Comparison of ENCODE assay signal across 7 mouse cellular contexts in the genomic region with DNA sequence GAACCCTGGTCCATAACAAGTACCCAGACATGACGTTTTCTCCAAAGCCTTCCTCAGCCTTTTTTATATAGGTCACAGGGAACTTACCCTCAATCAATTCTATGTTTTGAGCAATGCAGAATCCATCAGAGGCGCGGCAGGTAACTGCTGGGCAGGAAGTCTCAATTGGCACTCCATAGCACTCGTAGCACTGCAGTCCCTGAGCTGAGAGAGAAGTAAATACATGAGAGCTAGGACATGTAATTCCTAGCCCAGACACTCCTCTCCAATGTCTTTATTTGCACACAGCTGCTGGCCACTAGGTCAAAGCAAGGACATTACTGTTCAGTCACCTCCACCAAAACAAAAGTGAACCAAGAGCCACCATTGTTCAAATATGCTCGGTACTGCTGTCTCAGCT. TPM values are rescaled to one million over a fixed set of nuclear protein-coding genes. Genes with fewer than 3 reads are reported as not detected.
"Had no signal": no experiment of that assay in that cellular context is flagged by ENCODE, and none has a peak within 500 bp of the region (broad histone marks: within the 10 kb centered on the region; RNA-seq: fewer than 3 reads in every experiment).

No protein-coding gene starts in this region.

RNA-seq across cellular contexts. Expression of a gene that starts 1.3 kb away (rescaled TPM):
- polyA plus RNA-seq: neural tube, embryonic 14.5 days had no signal

RNA-seq across cellular contexts. Expression of a gene that starts 44.6 kb away (rescaled TPM):
- polyA plus RNA-seq: neural tube, embryonic 14.5 days; neural tube, embryonic 15.5 days; small intestine, adult 2 months; stomach, embryonic 14.5 days; stomach, postnatal 0 days; testis, adult 2 months; urinary bladder, adult 2 months had no signal
